Mouse (Mus musculus): ENCODE data around the gene Aif1. TPM values are rescaled to one million over a fixed set of nuclear protein-coding genes. Genes with fewer than 3 reads are reported as not detected.

The Aif1 gene
- polyA plus RNA-seq, 1 experiment from 2014 or later: 7.4 TPM

DNA sequence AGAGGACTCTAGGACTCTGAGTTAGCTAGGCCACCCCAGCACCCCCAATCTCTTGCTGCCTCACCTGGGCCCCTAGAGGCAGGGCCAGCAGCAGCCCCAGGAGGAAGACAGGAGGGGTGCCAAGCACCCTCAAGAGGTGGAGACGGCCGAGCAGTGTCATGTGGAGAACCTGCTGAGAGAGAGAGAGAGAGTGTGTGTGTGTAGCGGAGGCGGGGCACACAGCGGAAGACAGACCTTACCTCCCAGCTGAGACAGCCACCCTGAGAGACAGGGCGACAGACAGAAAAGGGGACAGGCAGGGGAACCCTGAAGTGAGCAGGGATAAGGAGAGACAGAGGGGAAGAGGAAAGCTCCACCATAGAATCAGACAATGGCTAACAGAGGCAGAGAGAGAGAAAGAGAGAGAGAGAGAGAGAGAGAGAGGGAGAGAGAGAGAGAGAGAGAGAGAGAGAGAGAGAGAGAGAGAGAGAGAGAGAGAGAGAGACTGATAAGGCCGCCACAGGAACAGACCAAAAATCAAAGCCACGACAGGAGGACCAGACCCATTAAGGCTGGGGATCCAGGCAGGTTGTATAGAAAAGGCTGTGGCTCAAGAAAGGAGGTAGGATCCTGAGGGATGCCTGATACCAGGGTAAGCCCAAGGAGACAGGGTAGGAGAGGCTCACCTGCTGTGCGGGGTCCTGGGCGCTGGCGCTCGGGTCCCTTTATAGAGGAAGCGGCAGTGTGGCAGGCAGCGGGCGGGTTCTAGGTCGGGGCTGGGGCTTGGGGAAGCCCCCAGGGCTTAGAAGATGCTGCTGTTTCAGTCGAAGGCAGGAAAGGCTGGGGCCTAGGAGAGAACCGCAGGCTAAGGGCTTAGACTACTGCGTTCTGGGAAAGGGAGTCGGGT, 28.9 kb upstream of the Aif1 start, which contains the start of gene Lta:
Gene Lta, minus strand, starts transcription at position 858 of the 886 bp plus-strand sequence.
- no peaks in the 10 kb centered on the region for H3K36me3 ChIP-seq
- ATAC-seq (ENCODE audit: low FRiP score, low read depth): no peak
- 0 out of 2 replicates have a peak within 1 kb of the TSS, but pooled peaks have one; percentile 6 for H3K4me2 ChIP-seq
- H3K27me3 ChIP-seq: 0 out of 2 replicates have a peak, but pooled peaks cover 17% of the 10 kb centered on the region
- H3K4me1 ChIP-seq (replicated peaks): no peaks in the 10 kb centered on the region
- H3K27ac ChIP-seq (replicated peaks): no peak within 1 kb of the TSS
- H3K4me3 ChIP-seq: no peak within 1 kb of the TSS
- no peak within 1 kb of the TSS for H3K9ac ChIP-seq
- WGBS: 27% methylated on average over 20 of the region's 20 CpGs
- H3K9me3 ChIP-seq: no peaks in the 10 kb centered on the region

DNA sequence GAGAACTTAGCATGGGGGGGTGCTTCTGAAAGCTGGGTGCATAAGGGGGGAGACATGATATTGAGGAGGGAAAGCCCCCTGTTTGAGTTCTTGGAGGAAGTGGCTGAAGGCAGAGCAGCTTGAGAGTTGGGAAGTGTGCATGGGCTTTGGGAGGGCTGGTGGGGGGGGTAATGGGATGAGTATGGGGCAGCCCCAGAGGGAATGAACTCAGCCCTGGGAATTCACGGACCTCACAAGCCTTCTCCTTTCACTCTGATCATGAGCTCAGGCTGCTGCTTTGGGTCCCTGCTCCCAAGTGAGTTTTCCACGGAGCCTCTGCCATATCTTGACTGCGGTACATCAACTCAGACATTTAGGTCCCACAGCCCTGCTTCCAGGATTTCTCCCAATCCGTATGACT, 26.6 kb upstream of the Aif1 start:
- WGBS: 91% methylated on average over 4 of the region's 4 CpGs
- Histone ChIP-seq H3K36me3 (no peaks in the 10 kb centered on the region), H3K4me1 (replicated peaks) (no peaks in the 10 kb centered on the region), H3K4me2 (no peak overlapping the region), H3K27me3 (0 out of 2 replicates have a peak, but pooled peaks cover 17% of the 10 kb centered on the region), H3K9ac (no peak overlapping the region), H3K4me3 (no peak overlapping the region), H3K9me3 (no peaks in the 10 kb centered on the region), H3K27ac (replicated peaks) (no peak overlapping the region)
- no peak for ATAC-seq (ENCODE audit: low FRiP score, low read depth)

DNA sequence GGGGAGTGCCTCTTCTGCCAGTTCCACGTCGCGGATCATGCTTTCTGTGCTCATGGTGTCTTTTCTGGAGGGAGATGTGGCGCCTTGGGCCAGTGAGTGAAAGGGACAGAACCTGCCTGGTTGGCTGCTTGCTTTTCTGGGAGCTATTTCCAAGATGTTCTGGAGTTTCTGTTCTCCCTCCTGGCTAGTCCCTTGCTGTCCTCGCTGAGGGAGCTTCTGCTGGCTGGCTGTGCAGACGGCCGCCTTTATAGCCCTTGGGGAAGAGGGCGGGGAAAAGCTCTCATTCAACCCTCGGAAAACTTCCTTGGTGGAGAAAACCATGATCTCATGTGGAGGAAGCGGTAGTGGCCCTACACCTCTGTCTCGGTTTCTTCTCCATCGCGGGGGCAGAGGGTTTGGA, 25.9 kb upstream of the Aif1 start, which contains the start of gene Tnf:
Gene Tnf, minus strand, starts transcription at position 221 of the 400 bp plus-strand sequence.
- H3K9me3 ChIP-seq: no peaks in the 10 kb centered on the region
- no peak within 1 kb of the TSS for H3K9ac ChIP-seq
- H3K4me2 ChIP-seq: no peak within 1 kb of the TSS
- ATAC-seq (ENCODE audit: low FRiP score, low read depth): no peak
- peaks cover 22% of the 10 kb centered on the region; the same call in 1 of the 2 replicates for H3K27me3 ChIP-seq
- no peak within 1 kb of the TSS for H3K27ac ChIP-seq (replicated peaks)
- H3K4me3 ChIP-seq: no peak within 1 kb of the TSS
- H3K36me3 ChIP-seq: no peaks in the 10 kb centered on the region
- no peaks in the 10 kb centered on the region for H3K4me1 ChIP-seq (replicated peaks)
- 50% methylated on average over 13 of the region's 13 CpGs for WGBS

DNA sequence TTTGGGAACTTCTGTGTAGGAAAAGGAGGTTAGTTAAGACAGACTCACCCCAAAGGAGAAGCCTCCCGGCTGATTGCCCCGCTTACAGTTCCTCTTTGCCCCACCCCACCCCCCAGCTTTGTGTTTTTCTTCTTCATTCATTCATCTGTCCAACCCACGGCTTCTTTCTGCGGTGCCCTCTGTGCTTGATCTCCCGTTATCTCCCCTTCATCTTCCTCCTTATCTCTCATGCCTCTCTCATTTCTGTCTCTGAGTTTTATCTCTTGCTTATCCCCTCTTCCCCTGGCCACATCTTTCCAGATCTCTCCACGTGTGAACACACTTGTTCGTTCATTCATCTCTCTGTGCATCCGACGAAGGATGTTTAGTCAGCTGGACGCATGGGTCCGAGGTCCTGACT, 25.3 kb upstream of the Aif1 start:
- H3K9me3 ChIP-seq: no peaks in the 10 kb centered on the region
- peaks cover 2% of the 10 kb centered on the region for H3K4me1 ChIP-seq (replicated peaks)
- WGBS: 71% methylated on average over 11 of the region's 11 CpGs
- H3K4me2 ChIP-seq: no peak overlapping the region
- H3K36me3 ChIP-seq: no peaks in the 10 kb centered on the region
- no peak overlapping the region for H3K9ac ChIP-seq
- ATAC-seq (ENCODE audit: low FRiP score, low read depth): no peak
- H3K27me3 ChIP-seq: peaks cover 28% of the 10 kb centered on the region
- no peak overlapping the region for H3K4me3 ChIP-seq
- no peak overlapping the region for H3K27ac ChIP-seq (replicated peaks)

DNA sequence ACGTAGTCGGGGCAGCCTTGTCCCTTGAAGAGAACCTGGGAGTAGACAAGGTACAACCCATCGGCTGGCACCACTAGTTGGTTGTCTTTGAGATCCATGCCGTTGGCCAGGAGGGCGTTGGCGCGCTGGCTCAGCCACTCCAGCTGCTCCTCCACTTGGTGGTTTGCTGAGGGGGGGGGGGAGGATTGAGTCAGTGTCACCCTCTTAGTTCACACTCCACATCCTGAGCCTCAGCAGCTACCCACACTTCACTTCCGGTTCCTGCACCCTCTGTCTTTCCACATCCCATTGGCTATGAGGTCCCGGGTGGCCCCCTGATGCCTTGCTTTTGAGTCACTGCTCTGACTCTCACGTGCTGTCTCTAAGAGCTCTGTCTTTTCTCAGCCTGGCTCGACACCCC, 24.5 kb upstream of the Aif1 start:
- Histone ChIP-seq H3K9ac (no peak overlapping the region), H3K27ac (replicated peaks) (no peak overlapping the region), H3K4me2 (no peak overlapping the region), H3K4me3 (no peak overlapping the region), H3K4me1 (replicated peaks) (peaks cover 9% of the 10 kb centered on the region), H3K9me3 (no peaks in the 10 kb centered on the region), H3K36me3 (no peaks in the 10 kb centered on the region), H3K27me3 (peaks cover 34% of the 10 kb centered on the region)
- WGBS: 87% methylated on average over 11 of the region's 11 CpGs
- no peak for ATAC-seq (ENCODE audit: low FRiP score, low read depth)

DNA sequence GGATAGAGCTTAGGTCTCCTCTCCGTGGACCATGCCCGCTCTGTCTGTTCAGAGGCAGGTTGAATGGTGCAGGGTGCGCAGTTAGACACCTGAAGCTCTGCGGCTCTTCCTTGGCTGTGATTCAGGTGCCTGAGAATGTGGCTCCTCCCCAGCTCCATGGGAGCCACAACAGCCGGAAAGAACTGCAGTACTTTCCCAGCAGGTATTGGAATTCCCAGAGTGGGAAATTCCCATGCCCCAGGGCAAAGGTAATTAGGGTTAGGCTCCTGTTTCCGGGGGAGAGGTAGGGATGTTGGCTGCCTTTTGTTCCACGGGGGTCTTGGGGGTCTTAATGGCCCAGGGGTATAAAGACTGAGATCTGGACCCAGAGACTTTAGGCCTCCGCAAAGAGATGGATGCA, 23.1 kb upstream of the Aif1 start:
- H3K4me3 ChIP-seq: no peak overlapping the region
- no peak for ATAC-seq (ENCODE audit: low FRiP score, low read depth)
- H3K4me1 ChIP-seq (replicated peaks): peaks cover 10% of the 10 kb centered on the region
- no peaks in the 10 kb centered on the region for H3K9me3 ChIP-seq
- H3K9ac ChIP-seq: no peak overlapping the region
- H3K36me3 ChIP-seq: no peaks in the 10 kb centered on the region
- H3K27ac ChIP-seq (replicated peaks): no peak overlapping the region
- no peak overlapping the region for H3K4me2 ChIP-seq
- peaks cover 42% of the 10 kb centered on the region for H3K27me3 ChIP-seq
- 32% methylated on average over 8 of the region's 8 CpGs for WGBS

DNA sequence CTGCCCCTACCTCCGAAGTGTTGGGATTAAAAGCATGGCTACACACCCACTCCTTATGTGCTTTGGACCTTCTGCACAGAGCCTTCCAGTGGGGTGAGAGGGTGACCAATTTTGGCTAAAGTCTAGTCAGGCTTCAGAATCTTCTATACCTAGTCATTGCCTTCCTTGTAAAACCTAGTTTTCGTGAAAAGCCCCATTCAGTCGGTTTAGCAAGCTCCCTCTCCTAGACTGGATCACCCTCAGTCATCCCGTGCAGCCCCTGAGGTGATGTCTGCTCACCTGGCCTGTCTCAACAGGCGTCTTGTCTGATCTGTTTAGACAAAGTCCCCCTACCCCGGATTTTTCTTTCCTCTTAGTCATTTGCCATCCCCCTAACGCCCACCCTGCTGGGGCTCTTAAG, 22.2 kb upstream of the Aif1 start:
- H3K4me2 ChIP-seq: no peak overlapping the region
- H3K9me3 ChIP-seq: no peaks in the 10 kb centered on the region
- H3K4me1 ChIP-seq (replicated peaks): peaks cover 10% of the 10 kb centered on the region
- H3K27ac ChIP-seq (replicated peaks): no peak overlapping the region
- no peak overlapping the region for H3K4me3 ChIP-seq
- H3K9ac ChIP-seq: no peak overlapping the region
- 75% methylated on average over 7 of the region's 7 CpGs for WGBS
- H3K36me3 ChIP-seq: no peaks in the 10 kb centered on the region
- no peak for ATAC-seq (ENCODE audit: low FRiP score, low read depth)
- peaks cover 41% of the 10 kb centered on the region for H3K27me3 ChIP-seq

DNA sequence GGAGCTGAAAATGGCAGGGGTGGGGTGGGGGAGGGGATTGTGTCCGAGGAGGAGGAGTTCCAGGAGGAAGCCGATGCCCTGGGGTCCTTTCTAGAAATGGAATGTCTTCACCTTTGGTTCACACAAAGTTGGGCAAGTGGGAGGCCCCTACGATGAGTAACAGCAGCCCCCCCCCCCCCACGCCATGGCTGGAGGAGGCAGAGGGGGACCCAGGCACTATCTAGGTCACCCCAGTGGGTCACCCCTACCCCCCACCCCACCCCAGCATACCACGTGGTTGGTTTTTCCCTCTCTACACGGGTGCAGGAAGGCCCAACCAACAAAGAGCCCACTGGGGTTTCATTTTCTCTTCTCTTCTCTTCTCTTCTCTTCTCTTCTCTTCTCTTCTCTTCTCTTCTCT, 21.3 kb upstream of the Aif1 start:
- ATAC-seq (ENCODE audit: low FRiP score, low read depth): no peak
- Histone ChIP-seq H3K4me1 (replicated peaks) (peaks cover 10% of the 10 kb centered on the region), H3K4me3 (no peak overlapping the region), H3K9ac (no peak overlapping the region), H3K27me3 (peaks cover 41% of the 10 kb centered on the region), H3K9me3 (no peaks in the 10 kb centered on the region), H3K4me2 (no peak overlapping the region), H3K36me3 (no peaks in the 10 kb centered on the region), H3K27ac (replicated peaks) (no peak overlapping the region)
- WGBS: 47% methylated on average over 6 of the region's 6 CpGs

DNA sequence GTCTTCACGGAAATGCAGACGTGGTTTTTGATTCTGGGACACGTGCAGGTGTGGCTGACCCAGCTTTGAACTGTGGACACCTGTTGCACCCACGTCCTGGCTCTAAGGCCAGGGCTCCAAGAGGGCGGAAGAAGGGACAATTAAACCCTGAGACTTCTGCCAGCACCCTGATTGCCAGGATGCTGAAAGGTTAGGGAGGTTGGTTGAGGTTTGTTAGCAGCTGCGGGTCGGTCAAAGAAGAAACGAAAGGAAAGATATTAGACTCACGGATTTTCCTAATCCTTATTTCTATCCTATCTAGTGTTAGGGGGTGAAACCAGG, 20.4 kb upstream of the Aif1 start:
- WGBS: 35% methylated on average over 9 of the region's 9 CpGs
- H3K36me3 ChIP-seq: no peaks in the 10 kb centered on the region
- peaks cover 35% of the 10 kb centered on the region for H3K27me3 ChIP-seq
- peak overlapping the region; percentile 40 for H3K4me3 ChIP-seq
- no peak overlapping the region for H3K9ac ChIP-seq
- no peak overlapping the region for H3K27ac ChIP-seq (replicated peaks)
- peak overlapping the region; percentile 69 for H3K4me2 ChIP-seq
- ATAC-seq (ENCODE audit: low FRiP score, low read depth): no peak
- H3K9me3 ChIP-seq: no peaks in the 10 kb centered on the region
- peaks cover 10% of the 10 kb centered on the region for H3K4me1 ChIP-seq (replicated peaks)

DNA sequence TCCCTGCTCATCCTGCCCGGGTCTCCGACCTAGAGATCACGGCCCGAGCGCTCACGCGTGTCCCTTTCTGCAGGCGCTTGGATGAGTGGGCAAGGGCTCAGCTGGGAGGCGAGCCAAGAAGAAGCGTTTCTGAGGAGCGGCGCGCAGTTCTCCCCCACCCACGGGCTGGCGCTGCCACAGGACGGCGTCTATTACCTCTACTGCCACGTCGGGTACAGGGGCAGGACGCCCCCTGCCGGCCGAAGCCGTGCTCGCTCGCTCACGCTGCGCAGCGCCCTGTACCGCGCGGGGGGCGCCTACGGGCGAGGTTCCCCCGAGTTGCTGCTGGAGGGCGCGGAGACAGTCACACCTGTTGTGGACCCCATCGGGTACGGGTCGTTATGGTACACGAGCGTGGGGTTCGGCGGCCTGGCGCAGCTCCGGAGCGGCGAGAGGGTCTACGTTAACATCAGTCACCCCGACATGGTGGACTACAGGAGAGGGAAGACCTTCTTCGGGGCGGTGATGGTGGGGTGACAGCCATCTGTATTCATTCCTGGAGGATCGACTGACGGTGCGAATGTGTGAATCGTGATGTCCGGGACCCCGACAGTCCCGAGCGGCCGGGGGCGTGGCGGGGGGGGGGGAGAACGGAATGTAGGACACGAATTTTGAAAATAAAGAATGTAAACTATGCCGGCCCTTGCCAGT, 19.9 kb upstream of the Aif1 start:
- H3K4me3 ChIP-seq: peak overlapping the region; percentile 40
- peaks cover 10% of the 10 kb centered on the region for H3K4me1 ChIP-seq (replicated peaks)
- WGBS: 1% methylated on average over 66 of the region's 66 CpGs
- peak overlapping the region; percentile 36; the same call in 1 of the 2 replicates for H3K9ac ChIP-seq
- peak overlapping the region; percentile 69 for H3K4me2 ChIP-seq
- H3K27ac ChIP-seq (replicated peaks): no peak overlapping the region
- ATAC-seq (ENCODE audit: low FRiP score, low read depth): peak; percentile 82
- no peaks in the 10 kb centered on the region for H3K9me3 ChIP-seq
- peaks cover 34% of the 10 kb centered on the region for H3K27me3 ChIP-seq
- no peaks in the 10 kb centered on the region for H3K36me3 ChIP-seq

DNA sequence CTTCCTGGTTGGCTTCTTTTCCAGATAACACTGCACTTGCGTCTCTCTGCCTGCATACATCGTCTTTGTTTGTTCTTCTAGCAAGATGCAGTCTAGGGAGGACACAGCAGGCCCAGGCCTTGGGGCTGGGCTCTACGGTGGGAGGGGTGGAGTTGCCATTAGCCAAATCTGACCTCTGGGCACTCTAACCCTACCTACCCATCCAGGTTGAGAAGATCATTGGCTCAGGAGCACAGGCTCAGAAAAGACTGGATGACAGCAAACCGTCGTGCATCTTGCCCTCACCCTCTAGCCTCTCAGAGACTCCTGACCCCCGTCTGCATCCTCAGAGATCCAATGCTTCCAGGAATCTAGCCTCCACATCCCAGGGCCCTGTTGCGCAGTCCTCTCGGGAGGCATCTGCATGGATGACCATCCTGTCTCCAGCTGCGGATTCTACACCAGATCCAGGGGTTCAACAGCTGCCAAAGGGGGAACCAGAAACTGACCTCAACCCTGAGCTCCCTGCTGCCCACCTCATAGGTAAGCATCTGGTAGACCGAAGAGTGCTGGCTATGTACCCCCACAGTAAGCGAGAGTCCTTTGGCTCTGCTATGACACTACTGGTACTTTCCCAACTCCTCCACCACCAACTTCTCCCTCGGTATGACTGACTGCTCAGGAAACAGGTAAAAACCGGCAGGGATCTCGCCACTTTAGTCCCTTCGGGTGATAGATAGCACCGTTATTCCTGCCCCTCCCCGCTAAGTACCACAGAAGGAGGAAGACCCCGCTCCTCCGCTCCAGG, 19.2 kb upstream of the Aif1 start:
- 43% methylated on average over 19 of the region's 19 CpGs for WGBS
- 0 out of 2 replicates have a peak overlapping the region, but pooled peaks have one; percentile 36 for H3K9ac ChIP-seq

More for the DNA sequence above, 19.2 kb upstream of the Aif1 start:
- H3K9me3 ChIP-seq: no peaks in the 10 kb centered on the region
- peaks cover 10% of the 10 kb centered on the region for H3K4me1 ChIP-seq (replicated peaks)
- no peak overlapping the region for H3K27ac ChIP-seq (replicated peaks)
- peak overlapping the region; percentile 40 for H3K4me3 ChIP-seq
- H3K4me2 ChIP-seq: peak overlapping the region; percentile 69
- H3K27me3 ChIP-seq: peaks cover 34% of the 10 kb centered on the region
- H3K36me3 ChIP-seq: no peaks in the 10 kb centered on the region
- ATAC-seq (ENCODE audit: low FRiP score, low read depth): peak; percentile 51; the same call in 1 of the 2 replicates
